Mouse (Mus musculus) midbrain, embryonic 13.5 days (tissue): ENCODE data around the gene Clstn3. TPM values are rescaled to one million over a fixed set of nuclear protein-coding genes. Genes with fewer than 3 reads are reported as not detected.
"Not testable (repeated sequence)": the region's sequence is repeated elsewhere in the genome, so short reads cannot be mapped to it uniquely, and the experiment has no call there.

Experiments
- ATAC-seq: fragments of 200-750 bp; cut with Nextera tagmentation; 2 replicates; pipeline ENCODE4 v1.8.0; 2017; ENCODE audit warnings: mild to moderate bottlenecking, moderate TSS enrichment, moderate library complexity
- H3K27ac ChIP-seq: fragments of 300-500 bp; sonication (generic); 2 replicates; pipeline ENCODE4 v1.5.1; 2015; ENCODE audit warnings: inconsistent platforms, mild to moderate bottlenecking, moderate library complexity
- H3K27me3 ChIP-seq: fragments of 300-500 bp; sonication (generic); 2 replicates; pipeline ENCODE4 v1.6.1; 2015; ENCODE audit warnings: mild to moderate bottlenecking, inconsistent platforms
- H3K36me3 ChIP-seq: fragments of 300-500 bp; sonication (generic); 2 replicates; pipeline ENCODE4 v1.6.1; 2015; ENCODE audit warnings: mild to moderate bottlenecking, inconsistent platforms
- H3K4me1 ChIP-seq: fragments of 300-500 bp; sonication (generic); replicated peaks from 2 replicates; pipeline ENCODE4 v1.6.1; 2015; ENCODE audit warnings: inconsistent platforms
- H3K4me2 ChIP-seq: fragments of 300-500 bp; sonication (generic); replicated peaks from 2 replicates; pipeline ENCODE4 v1.6.1; 2015; ENCODE audit warnings: moderate library complexity, mild to moderate bottlenecking, inconsistent platforms
- H3K4me3 ChIP-seq: fragments of 300-500 bp; sonication (generic); replicated peaks from 2 replicates; pipeline ENCODE4 v1.5.1; 2015; ENCODE audit warnings: mild to moderate bottlenecking, inconsistent platforms
- H3K9ac ChIP-seq: fragments of 300-500 bp; sonication (generic); replicated peaks from 2 replicates; pipeline ENCODE4 v1.6.1; 2015; ENCODE audit warnings: mild to moderate bottlenecking, inconsistent platforms
- H3K9me3 ChIP-seq: fragments of 300-500 bp; sonication (generic); 2 replicates; pipeline ENCODE4 v1.6.1; 2016; ENCODE audit warnings: mild to moderate bottlenecking, inconsistent platforms
- WGBS: fragments of 180-500 bp; shearing (Covaris S2); methylation state at CpG from one replicate; pipeline ENCODE4 v1.1.7; 2015; 5-methylcytosine and 5-hydroxymethylcytosine counted together
- polyA plus RNA-seq: library from polyadenylated mRNA; unstranded; fragments of >200 nt; fragmentation: Nextera tagmentation; extraction: Ambion mirVana; gene quantifications from 2 replicates; pipeline ENCODE4 v1.2.1, GENCODE M21; 2015

Clstn3 gene
- polyA plus RNA-seq, 1 experiment from 2014 or later, result 72.8 TPM

GRCm38 (mm10) chr6:124477221-124477655 lies 12.6 kb upstream of the Clstn3 start:
- no peak overlapping the region for H3K4me2 ChIP-seq
- 64% methylated on average over 5 of the region's 5 CpGs for WGBS
- no peak for ATAC-seq

DNA sequence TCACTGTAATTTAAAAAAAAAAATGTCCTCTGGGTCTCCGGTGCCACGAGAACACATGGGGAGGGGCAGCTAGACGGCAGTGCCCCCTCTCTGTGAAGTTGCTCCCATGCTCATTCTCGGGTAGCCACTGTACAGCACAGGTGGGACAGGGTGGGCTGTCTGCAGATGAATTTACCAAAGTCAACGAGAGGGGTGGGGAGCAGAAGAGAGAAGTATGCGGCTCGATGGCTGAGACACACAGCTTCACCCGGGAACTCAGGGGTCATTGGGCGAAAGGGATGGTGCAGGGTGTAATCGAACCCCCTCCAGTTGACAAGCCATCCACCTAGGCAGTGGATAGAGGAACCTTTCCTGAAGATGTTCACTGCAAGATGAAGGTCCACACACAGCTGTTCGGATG lies 12.2 kb upstream of the Clstn3 start:
- no peak for ATAC-seq
- no peak overlapping the region for H3K27ac ChIP-seq
- no peak overlapping the region for H3K9ac ChIP-seq
- H3K9me3 ChIP-seq, result no peaks in the 10 kb centered on the region
- H3K36me3 ChIP-seq, result no peaks in the 10 kb centered on the region
- no peaks in the 10 kb centered on the region for H3K4me1 ChIP-seq
- H3K27me3 ChIP-seq, result no peaks in the 10 kb centered on the region
- 88% methylated on average over 11 of the region's 11 CpGs for WGBS
- H3K4me3 ChIP-seq, result no peak overlapping the region
- H3K4me2 ChIP-seq, result no peak overlapping the region

More at GRCm38 (mm10) chr6:124477221-124477655, 12.6 kb upstream of the Clstn3 start:
- Histone ChIP-seq H3K9me3 (no peaks in the 10 kb centered on the region), H3K27ac (no peak overlapping the region), H3K9ac (no peak overlapping the region), H3K27me3 (no peaks in the 10 kb centered on the region), H3K36me3 (no peaks in the 10 kb centered on the region), H3K4me3 (no peak overlapping the region), H3K4me1 (no peaks in the 10 kb centered on the region)

- H3K27me3 ChIP-seq, result no peaks in the 10 kb centered on the region
- H3K27ac ChIP-seq, result no peak overlapping the region
- H3K36me3 ChIP-seq, result no peaks in the 10 kb centered on the region
- no peak overlapping the region for H3K4me2 ChIP-seq
- H3K4me1 ChIP-seq, result no peaks in the 10 kb centered on the region
- no peak overlapping the region for H3K4me3 ChIP-seq
- H3K9ac ChIP-seq, result no peak overlapping the region
- no peak for ATAC-seq
- WGBS, result 62% methylated on average over 7 of the region's 7 CpGs
- H3K9me3 ChIP-seq, result no peaks in the 10 kb centered on the region
These were observed 11.6 kb upstream of the Clstn3 start for GRCm38 (mm10) chr6:124476216-124476615.

DNA sequence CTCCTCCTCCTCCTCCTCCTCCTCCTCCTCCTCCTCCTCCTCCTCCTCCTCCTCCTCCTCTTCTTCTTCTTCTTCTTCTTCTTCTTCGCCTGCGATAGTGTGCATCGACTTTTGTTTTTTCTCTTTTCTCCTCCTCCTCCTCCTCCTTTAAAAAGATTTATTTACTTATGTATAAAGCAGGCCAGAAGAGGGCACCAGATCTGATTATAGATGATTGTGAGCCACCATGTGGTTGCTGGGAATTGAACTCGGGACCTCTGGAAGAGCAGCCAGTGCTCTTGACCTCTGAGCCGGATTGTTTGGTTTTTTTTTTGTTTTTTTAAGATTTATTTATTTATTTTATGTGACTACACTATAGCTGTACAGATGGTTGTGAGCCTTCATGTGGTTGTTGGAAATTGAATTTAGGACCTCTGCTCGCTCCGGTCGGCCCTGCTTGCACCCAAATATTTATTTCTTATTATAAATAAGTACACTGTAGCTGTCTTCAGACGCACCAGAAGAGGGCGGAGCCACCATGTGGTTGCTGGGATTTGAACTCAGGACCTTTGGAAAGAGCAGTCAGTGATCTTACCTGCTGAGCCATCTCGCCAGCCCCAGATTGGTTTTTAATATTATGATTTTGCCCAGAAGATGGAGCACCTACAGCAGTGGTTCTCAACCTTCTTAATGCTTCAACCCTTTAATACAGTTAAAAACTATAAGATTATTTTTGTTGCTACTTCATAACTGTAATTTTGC lies 10.9 kb upstream of the Clstn3 start:
- H3K27me3 ChIP-seq, H3K9me3 ChIP-seq, H3K36me3 ChIP-seq, H3K27ac ChIP-seq, H3K4me2 ChIP-seq, ATAC-seq, H3K4me1 ChIP-seq, H3K9ac ChIP-seq, H3K4me3 ChIP-seq: not testable (repeated sequence)
- 91% methylated on average over 8 of the region's 11 CpGs for WGBS

DNA sequence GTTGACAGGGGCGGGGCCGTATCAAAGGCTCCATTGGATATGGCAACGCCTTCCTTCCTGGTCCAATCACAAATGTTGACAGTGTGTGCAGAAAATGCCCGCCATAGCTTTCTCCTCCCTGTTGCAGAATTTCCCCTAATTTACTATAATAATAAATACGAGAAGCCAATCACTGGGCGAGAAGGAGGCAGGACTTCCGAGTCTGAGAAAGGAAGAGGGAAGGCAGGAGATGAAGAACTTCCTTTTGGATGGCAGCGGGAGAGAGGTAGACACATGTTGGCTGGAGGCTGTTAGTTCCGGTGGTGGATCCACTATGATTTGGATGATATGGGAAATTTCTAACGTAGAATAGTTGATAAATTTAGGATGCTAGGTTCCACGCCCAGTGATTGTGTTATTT lies 10.0 kb upstream of the Clstn3 start:
- no peak overlapping the region for H3K9ac ChIP-seq
- WGBS, result 87% methylated on average over 11 of the region's 11 CpGs
- no peak for ATAC-seq

DNA sequence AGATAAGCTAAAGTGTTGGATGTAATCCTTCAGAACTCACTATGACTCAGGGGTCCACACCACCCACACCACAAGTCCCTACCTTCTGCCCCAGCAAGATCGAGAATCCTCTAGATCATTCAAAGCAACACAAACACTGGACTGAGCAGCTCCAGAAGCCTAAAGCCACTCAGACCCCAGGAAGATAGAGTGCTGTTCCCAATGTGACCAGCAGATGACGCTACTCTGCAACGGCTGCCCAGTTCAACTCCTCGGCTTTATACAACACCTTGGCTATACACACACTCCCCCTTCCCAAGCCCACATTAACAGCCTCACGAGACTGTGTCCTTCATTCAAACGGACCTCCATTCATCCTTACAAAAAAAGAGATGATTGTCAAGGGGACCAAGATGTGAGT lies 8.2 kb upstream of the Clstn3 start:
- H3K4me1 ChIP-seq, result no peaks in the 10 kb centered on the region
- 40% methylated on average over 6 of the region's 6 CpGs for WGBS
- H3K4me3 ChIP-seq, result no peak overlapping the region
- H3K27me3 ChIP-seq, result no peaks in the 10 kb centered on the region
- H3K9me3 ChIP-seq, result no peaks in the 10 kb centered on the region
- ATAC-seq, result no peak
- H3K9ac ChIP-seq, result no peak overlapping the region
- no peak overlapping the region for H3K27ac ChIP-seq
- no peak overlapping the region for H3K4me2 ChIP-seq
- no peaks in the 10 kb centered on the region for H3K36me3 ChIP-seq

More for the DNA sequence above, 10.0 kb upstream of the Clstn3 start:
- Histone ChIP-seq H3K4me1 (no peaks in the 10 kb centered on the region), H3K36me3 (no peaks in the 10 kb centered on the region), H3K27ac (no peak overlapping the region), H3K9me3 (no peaks in the 10 kb centered on the region), H3K4me2 (no peak overlapping the region), H3K4me3 (no peak overlapping the region), H3K27me3 (no peaks in the 10 kb centered on the region)

DNA sequence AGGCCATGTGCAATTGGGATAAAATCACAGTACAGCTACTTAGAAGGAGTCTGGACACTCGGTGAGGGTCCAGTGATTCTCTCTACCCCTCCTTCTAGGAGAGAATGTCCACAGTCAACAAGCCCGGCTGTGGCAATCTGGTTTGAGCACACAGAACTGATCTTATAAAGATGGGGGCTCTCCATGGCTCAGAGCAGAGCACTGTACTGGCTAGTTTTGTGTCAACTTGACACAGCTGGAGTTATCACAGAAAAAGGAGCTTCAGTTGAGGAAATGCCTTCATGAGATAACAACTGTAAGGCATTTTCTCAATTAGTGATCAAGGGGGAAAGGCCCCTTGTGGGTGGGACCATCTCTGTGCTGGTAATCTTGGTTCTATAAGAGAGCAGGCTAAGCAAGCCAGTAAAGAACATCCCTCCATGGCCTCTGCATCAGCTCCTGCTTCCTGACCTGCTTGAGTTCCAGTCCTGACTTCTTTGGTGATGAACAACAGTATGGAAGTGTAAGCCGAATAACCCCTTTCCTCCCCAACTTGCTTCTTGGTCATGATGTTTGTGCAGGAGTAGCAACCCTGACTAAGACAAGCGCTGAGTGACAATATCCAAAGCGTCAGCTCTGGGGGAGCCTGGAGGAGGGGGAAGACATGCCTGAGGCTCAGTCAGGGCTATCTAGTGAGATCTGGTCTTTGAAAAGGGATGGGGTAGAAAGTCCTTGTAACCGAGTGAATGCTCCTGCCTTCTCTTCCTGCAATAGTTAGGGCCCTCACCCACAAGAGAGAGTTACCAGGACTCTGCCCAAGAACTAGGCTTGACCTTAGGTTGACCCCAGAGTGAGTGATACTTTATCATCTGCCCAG lies 7.4 kb upstream of the Clstn3 start:
- H3K27ac ChIP-seq, H3K36me3 ChIP-seq, H3K4me2 ChIP-seq, H3K9me3 ChIP-seq, H3K4me1 ChIP-seq, H3K9ac ChIP-seq, H3K4me3 ChIP-seq, ATAC-seq, H3K27me3 ChIP-seq: not testable (repeated sequence)
- WGBS, result 87% methylated on average over 6 of the region's 6 CpGs

GRCm38 (mm10) chr6:124471121-124471520 lies 6.5 kb upstream of the Clstn3 start:
- Histone ChIP-seq H3K4me2 (no peak overlapping the region), H3K27me3 (no peaks in the 10 kb centered on the region), H3K4me1 (no peaks in the 10 kb centered on the region), H3K36me3 (no peaks in the 10 kb centered on the region), H3K9ac (no peak overlapping the region), H3K9me3 (no peaks in the 10 kb centered on the region), H3K4me3 (no peak overlapping the region), H3K27ac (no peak overlapping the region)
- ATAC-seq, result no peak
- WGBS, result 92% methylated on average over 3 of the region's 3 CpGs

DNA sequence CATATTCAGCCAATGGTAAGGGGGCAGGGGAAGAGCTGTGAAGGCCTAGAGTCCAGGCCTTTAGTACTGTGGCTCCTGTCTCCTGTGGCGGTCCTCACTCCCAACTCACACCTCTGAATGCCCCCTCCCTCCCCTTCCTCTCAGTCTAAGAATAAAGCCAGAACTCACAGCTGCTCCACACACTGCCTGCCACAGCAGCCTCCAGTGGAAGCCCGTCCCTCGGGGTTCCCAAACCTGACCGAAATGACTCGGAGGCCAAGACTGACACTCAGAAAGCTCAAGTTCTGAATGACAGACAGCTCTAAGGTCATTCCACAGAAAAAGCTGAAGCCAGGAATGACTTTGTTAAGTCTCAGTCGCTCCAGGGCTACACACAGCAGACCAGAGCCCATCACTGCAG lies 1.1 kb upstream of the Clstn3 start:
- H3K27ac ChIP-seq, result peak overlapping the region; percentile 86; the same call in 1 of the 2 replicates
- WGBS, result 74% methylated on average over 6 of the region's 6 CpGs
- peaks cover 11% of the 10 kb centered on the region; the same call in 1 of the 2 replicates for H3K36me3 ChIP-seq
- no peak overlapping the region for H3K9ac ChIP-seq
- H3K9me3 ChIP-seq, result no peaks in the 10 kb centered on the region
- peaks cover 34% of the 10 kb centered on the region for H3K4me1 ChIP-seq
- H3K4me3 ChIP-seq, result no peak overlapping the region
- H3K4me2 ChIP-seq, result peak overlapping the region; percentile 75
- no peak for ATAC-seq
- no peaks in the 10 kb centered on the region for H3K27me3 ChIP-seq

- H3K27me3 ChIP-seq, result no peaks in the 10 kb centered on the region
- ATAC-seq, result no peak
- H3K4me2 ChIP-seq, result peak overlapping the region; percentile 75
- H3K4me1 ChIP-seq, result peaks cover 34% of the 10 kb centered on the region
- H3K9ac ChIP-seq, result peak overlapping the region; percentile 84
- peak overlapping the region; percentile 59 for H3K4me3 ChIP-seq
- WGBS, result 42% methylated on average over 6 of the region's 6 CpGs
- no peaks in the 10 kb centered on the region for H3K9me3 ChIP-seq
- H3K36me3 ChIP-seq, result peaks cover 14% of the 10 kb centered on the region; the same call in 1 of the 2 replicates
- peak overlapping the region; percentile 86 for H3K27ac ChIP-seq
These were observed 705 bp upstream of the Clstn3 start for GRCm38 (mm10) chr6:124465299-124465698.

GRCm38 (mm10) chr6:124463881-124464291 lies 708 bp downstream of the Clstn3 start:
- ATAC-seq, result peak; percentile 54
- H3K27ac ChIP-seq, result peak overlapping the region; percentile 86
- H3K4me2 ChIP-seq, result peak overlapping the region; percentile 75
- H3K4me1 ChIP-seq, result peaks cover 34% of the 10 kb centered on the region
- WGBS, result 21% methylated on average over 8 of the region's 8 CpGs
- H3K9ac ChIP-seq, result peak overlapping the region; percentile 84
- no peaks in the 10 kb centered on the region for H3K9me3 ChIP-seq
- peak overlapping the region; percentile 59 for H3K4me3 ChIP-seq
- no peaks in the 10 kb centered on the region for H3K27me3 ChIP-seq
- peaks cover 22% of the 10 kb centered on the region for H3K36me3 ChIP-seq

DNA sequence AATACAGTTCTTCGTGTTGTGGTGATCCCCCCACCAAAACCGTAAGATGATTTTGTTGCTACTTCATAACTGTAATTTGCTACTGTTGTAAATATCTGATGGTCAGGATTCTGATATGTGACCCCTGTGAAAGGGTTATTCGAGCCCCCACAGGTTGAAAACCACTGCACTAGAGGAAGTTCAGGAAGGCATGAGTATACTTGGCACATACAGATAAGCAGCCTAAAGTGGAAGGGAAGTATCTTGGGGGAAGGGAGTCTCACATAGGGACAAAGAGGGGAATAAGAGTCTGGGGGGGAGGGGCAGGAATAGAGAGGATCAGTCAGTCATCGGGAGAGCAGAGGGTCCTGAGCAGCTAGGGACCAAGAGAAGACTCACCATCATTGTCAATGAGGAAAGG lies 5.2 kb downstream of the Clstn3 start:
- H3K4me1 ChIP-seq, result peaks cover 22% of the 10 kb centered on the region
- no peaks in the 10 kb centered on the region for H3K27me3 ChIP-seq
- WGBS, result 88% methylated on average over 4 of the region's 4 CpGs
- H3K27ac ChIP-seq, result no peak overlapping the region
- H3K4me2 ChIP-seq, result no peak overlapping the region
- peaks cover 54% of the 10 kb centered on the region for H3K36me3 ChIP-seq
- no peaks in the 10 kb centered on the region for H3K9me3 ChIP-seq
- H3K4me3 ChIP-seq, result no peak overlapping the region
- no peak overlapping the region for H3K9ac ChIP-seq
- ATAC-seq, result no peak
